ENCODE assay signal across 8 mouse cellular contexts in genomic region chr1:185482001-185482761, GRCm38 (mm10). TPM values are rescaled to one million over a fixed set of nuclear protein-coding genes. Genes with fewer than 3 reads are reported as not detected.
DNase-seq lines count a peak whose midpoint lies in the region; ATAC-seq and TF ChIP-seq lines count a peak whose summit lies in the region.

No protein-coding gene starts in this region.

- no peaks in the 10 kb centered on the region for H3K36me3 ChIP-seq in lung, embryonic 16.5 days (ENCODE audit: control insufficient read depth, insufficient read depth, low read length)
- no peaks in the 10 kb centered on the region for H3K36me3 ChIP-seq in embryonic facial prominence, embryonic 14.5 days (ENCODE audit: control insufficient read depth, insufficient read depth, low read length)
- H3K36me3 ChIP-seq in intestine, embryonic 16.5 days (ENCODE audit: control insufficient read depth, insufficient read depth, low read length), result no peaks in the 10 kb centered on the region
- H3K36me3 ChIP-seq in midbrain, embryonic 10.5 days, result no peaks in the 10 kb centered on the region
- H3K36me3 ChIP-seq in stomach, postnatal 0 days (ENCODE audit: control insufficient read depth, insufficient read depth, low read length), result no peaks in the 10 kb centered on the region

- WGBS in lung, embryonic 16.5 days, result 47% methylated on average over 19 of the region's 19 CpGs
- WGBS in lung, adult 2 months, result 57% methylated on average over 19 of the region's 19 CpGs
- WGBS in embryonic facial prominence, embryonic 14.5 days, result 20% methylated on average over 19 of the region's 19 CpGs
- 35% methylated on average over 19 of the region's 19 CpGs for WGBS in intestine, embryonic 16.5 days
- WGBS in midbrain, embryonic 10.5 days, result 64% methylated on average over 19 of the region's 19 CpGs
- 44% methylated on average over 19 of the region's 19 CpGs for WGBS in stomach, postnatal 0 days

- intact Hi-C loops in heart, postnatal 25 days (cut with DNase I), result no loop called here

- ATAC-seq in lung, embryonic 16.5 days (ENCODE audit: low read depth), result no peak
- ATAC-seq in embryonic facial prominence, embryonic 14.5 days (ENCODE audit: low read depth), result peak; percentile 86
- ATAC-seq in intestine, embryonic 16.5 days, result no peak
- no peak for ATAC-seq in stomach, postnatal 0 days (ENCODE audit: low FRiP score, low TSS enrichment)

- no peak for TF ChIP-seq EP300 in stomach, postnatal 0 days (optimal IDR thresholded peaks at IDR 0.05)

- H3K4me2 ChIP-seq in lung, embryonic 16.5 days (ENCODE audit: low read depth, low read length), result peak overlapping the region; percentile 39
- peak overlapping the region; percentile 51 for H3K4me2 ChIP-seq in embryonic facial prominence, embryonic 14.5 days (ENCODE audit: low read depth, low read length)
- H3K4me2 ChIP-seq in intestine, embryonic 16.5 days (ENCODE audit: low read depth, low read length), result peak overlapping the region; percentile 33
- H3K4me2 ChIP-seq in stomach, postnatal 0 days (replicated peaks; ENCODE audit: low read depth), result peak overlapping the region; percentile 38

- no peak for DNase-seq in lung, adult 2 months
- DNase-seq in embryonic facial prominence, embryonic 14.5 days (ENCODE audit: low spot score), result peak; percentile 92
- DNase-seq in midbrain, embryonic 10.5 days (ENCODE audit: low spot score), result no peak
- DNase-seq in stomach, postnatal 0 days (ENCODE audit: low spot score), result no peak
- DNase-seq in lung, postnatal 10 days, result no peak
- no peak for DNase-seq in heart, postnatal 25 days (ENCODE audit: low spot score)

- TF ChIP-seq POLR2A in lung, adult 2 months (IDR thresholded peaks at IDR 0.05; ENCODE audit: borderline replicate concordance, extremely low read depth, low read depth, low read length), result no peak

- no peak for TF ChIP-seq CTCF in lung, adult 2 months (IDR thresholded peaks at IDR 0.05; ENCODE audit: insufficient read depth, low read length)
- no peak for TF ChIP-seq CTCF in stomach, postnatal 0 days (IDR thresholded peaks at IDR 0.05; ENCODE audit: low read depth)

- H3K27ac ChIP-seq in lung, embryonic 16.5 days (ENCODE audit: low read length), result no peak overlapping the region
- H3K27ac ChIP-seq in embryonic facial prominence, embryonic 14.5 days (replicated peaks; ENCODE audit: low read depth, low read length), result peak overlapping the region; percentile 78
- H3K27ac ChIP-seq in intestine, embryonic 16.5 days (ENCODE audit: low read length), result no peak overlapping the region
- peak overlapping the region; percentile 55 for H3K27ac ChIP-seq in midbrain, embryonic 10.5 days (replicated peaks)
- H3K27ac ChIP-seq in stomach, postnatal 0 days (replicated peaks), result no peak overlapping the region

- H3K4me3 ChIP-seq in lung, embryonic 16.5 days (ENCODE audit: low read length), result 0 out of 2 replicates have a peak overlapping the region, but pooled peaks have one; percentile 12
- H3K4me3 ChIP-seq in lung, adult 2 months (replicated peaks; ENCODE audit: extremely low read depth, low read depth, low read length), result no peak overlapping the region
- peak overlapping the region; percentile 24 for H3K4me3 ChIP-seq in embryonic facial prominence, embryonic 14.5 days (ENCODE audit: low read depth, low read length)
- H3K4me3 ChIP-seq in intestine, embryonic 16.5 days (ENCODE audit: low read length), result peak overlapping the region; percentile 17
- no peak overlapping the region for H3K4me3 ChIP-seq in midbrain, embryonic 10.5 days
- H3K4me3 ChIP-seq in stomach, postnatal 0 days (ENCODE audit: low read depth, low read length), result no peak overlapping the region

- no peaks in the 10 kb centered on the region for H3K4me1 ChIP-seq in lung, embryonic 16.5 days (replicated peaks; ENCODE audit: control insufficient read depth, insufficient read depth, low read length)
- no peaks in the 10 kb centered on the region for H3K4me1 ChIP-seq in lung, adult 2 months (ENCODE audit: control insufficient read depth, insufficient read depth, low read length)
- peaks cover 14% of the 10 kb centered on the region; the same call in 1 of the 2 replicates for H3K4me1 ChIP-seq in embryonic facial prominence, embryonic 14.5 days (ENCODE audit: control insufficient read depth, insufficient read depth, low read length)
- H3K4me1 ChIP-seq in intestine, embryonic 16.5 days (ENCODE audit: control insufficient read depth, insufficient read depth, low read length), result peaks cover 13% of the 10 kb centered on the region; the same call in 1 of the 2 replicates
- peaks cover 21% of the 10 kb centered on the region for H3K4me1 ChIP-seq in midbrain, embryonic 10.5 days
- H3K4me1 ChIP-seq in stomach, postnatal 0 days (replicated peaks; ENCODE audit: control insufficient read depth, insufficient read depth), result no peaks in the 10 kb centered on the region

- H3K9me3 ChIP-seq in lung, embryonic 16.5 days (ENCODE audit: control insufficient read depth, low read length), result no peaks in the 10 kb centered on the region
- H3K9me3 ChIP-seq in embryonic facial prominence, embryonic 14.5 days (ENCODE audit: control insufficient read depth, low read length), result 0 out of 2 replicates have a peak, but pooled peaks cover 3% of the 10 kb centered on the region
- H3K9me3 ChIP-seq in intestine, embryonic 16.5 days (ENCODE audit: control insufficient read depth, low read length), result no peaks in the 10 kb centered on the region
- H3K9me3 ChIP-seq in midbrain, embryonic 10.5 days (replicated peaks), result no peaks in the 10 kb centered on the region
- H3K9me3 ChIP-seq in stomach, postnatal 0 days (ENCODE audit: control insufficient read depth, low read length), result no peaks in the 10 kb centered on the region

- no peaks in the 10 kb centered on the region for H3K27me3 ChIP-seq in lung, embryonic 16.5 days (ENCODE audit: control insufficient read depth, insufficient read depth, low read depth, low read length)
- no peaks in the 10 kb centered on the region for H3K27me3 ChIP-seq in embryonic facial prominence, embryonic 14.5 days (replicated peaks; ENCODE audit: control insufficient read depth, insufficient read depth, low read length)
- H3K27me3 ChIP-seq in intestine, embryonic 16.5 days (replicated peaks; ENCODE audit: control insufficient read depth, insufficient read depth, low read length), result no peaks in the 10 kb centered on the region
- H3K27me3 ChIP-seq in midbrain, embryonic 10.5 days (ENCODE audit: low read depth, poor library complexity, severe bottlenecking), result no peaks in the 10 kb centered on the region
- H3K27me3 ChIP-seq in stomach, postnatal 0 days (ENCODE audit: control insufficient read depth, insufficient read depth, low read length), result no peaks in the 10 kb centered on the region

- no peak overlapping the region for H3K9ac ChIP-seq in lung, embryonic 16.5 days (ENCODE audit: low read length)
- peak overlapping the region; percentile 41 for H3K9ac ChIP-seq in embryonic facial prominence, embryonic 14.5 days (ENCODE audit: low read depth, low read length)
- peak overlapping the region; percentile 54; the same call in 1 of the 2 replicates for H3K9ac ChIP-seq in intestine, embryonic 16.5 days (ENCODE audit: low read depth, low read length)
- H3K9ac ChIP-seq in stomach, postnatal 0 days (ENCODE audit: low read length), result no peak overlapping the region

RNA-seq across cellular contexts. Expression of gene Slc30a10, which starts 27.5 kb away (rescaled TPM):
- polyA plus RNA-seq in lung, embryonic 16.5 days (2015; fragmentation: Nextera tagmentation; extraction: Ambion mirVana), result 0.19 TPM in 1 of 2 replicates, not detected in the other
- 0.01 TPM in 1 of 2 replicates, not detected in the other for polyA plus RNA-seq in lung, adult 2 months (2012; rRNA removed)
- 0.40 and 0.50 TPM in 2 replicates for polyA plus RNA-seq in embryonic facial prominence, embryonic 14.5 days (2014; fragmentation: Nextera tagmentation; extraction: Ambion mirVana)
- 3.0 and 3.7 TPM in 2 replicates for polyA plus RNA-seq in intestine, embryonic 16.5 days (2015; fragmentation: Nextera tagmentation; extraction: Ambion mirVana)
- 1.3 and 1.4 TPM in 2 replicates for polyA plus RNA-seq in midbrain, embryonic 10.5 days (2016; fragmentation: Nextera tagmentation; extraction: Ambion mirVana)
- polyA plus RNA-seq in stomach, postnatal 0 days (2015; fragmentation: Nextera tagmentation; extraction: Ambion mirVana), result 0.01 and 0.06 TPM in 2 replicates
- total RNA-seq in heart, postnatal 25 days (2021), result not detected

Comparison
In these comparisons a context has a peak if more than half of its experiments do, and no peak if none do; other contexts are left out.
1. H3K4me3 ChIP-seq: peak in lung, embryonic 16.5 days (single experiment), embryonic facial prominence, embryonic 14.5 days (single experiment) and intestine, embryonic 16.5 days (single experiment); none in lung, adult 2 months (single experiment), midbrain, embryonic 10.5 days (single experiment) and stomach, postnatal 0 days (single experiment).
2. H3K27ac ChIP-seq: peak in embryonic facial prominence, embryonic 14.5 days (single experiment) and midbrain, embryonic 10.5 days (single experiment); none in lung, embryonic 16.5 days (single experiment), intestine, embryonic 16.5 days (single experiment) and stomach, postnatal 0 days (single experiment).
3. H3K9ac ChIP-seq: peak in embryonic facial prominence, embryonic 14.5 days (single experiment) and intestine, embryonic 16.5 days (single experiment); none in lung, embryonic 16.5 days (single experiment) and stomach, postnatal 0 days (single experiment).
4. Peak in every context shown above with its lines, with median percentiles within 50 percentile points of each other: H3K4me2 ChIP-seq.